Mouse (Mus musculus) inflammation-experienced regulatory T-cells, adult 6 months (primary cell): ENCODE measurements around the gene Nudt22. TPM values are rescaled to one million over a fixed set of nuclear protein-coding genes. Genes with fewer than 3 reads are reported as not detected.
A peak's percentile ranks its signal among the peaks of the same experiment; 100 is the strongest.
"Not testable (repeated sequence)": the region's sequence is repeated elsewhere in the genome, so short reads cannot be mapped to it uniquely, and the experiment has no call there.

Experiments
- ATAC-seq: one replicate; pipeline ENCODE4 v1.8.0; 2017
- polyA plus RNA-seq, 3 experiments: library from polyadenylated mRNA; unstranded; fragments of 100-300 nt; shearing (Covaris generic); gene quantifications; one replicate each; pipeline ENCODE4 v1.2.1; 2017

Nudt22 gene
- polyA plus RNA-seq, 3 experiments from 2014 or later = 23.7 to 35.3 (median 33.7) TPM

GRCm38 (mm10) chr19:6994489-6994888 is 1.4 kb downstream of the Nudt22 start:
- ATAC-seq = no peak

- no peak for ATAC-seq
Observed at GRCm38 (mm10) chr19:6994002-6994401, 1.9 kb downstream of the Nudt22 start.

- ATAC-seq = no peak
Observed at GRCm38 (mm10) chr19:6993011-6993770, 2.7 kb downstream of the Nudt22 start.

GRCm38 (mm10) chr19:6992011-6992858 is 3.7 kb downstream of the Nudt22 start, which contains the start of gene Dnajc4:
TSS of gene Dnajc4 (minus strand) at chr19:6992572.
- ATAC-seq = peak; percentile 98

- ATAC-seq = not testable (repeated sequence)
Observed at GRCm38 (mm10) chr19:6991166-6991565, 4.8 kb downstream of the Nudt22 start.

- no peak for ATAC-seq
Observed at GRCm38 (mm10) chr19:6990712-6991111, 5.2 kb downstream of the Nudt22 start.

GRCm38 (mm10) chr19:6989251-6989650 is 6.7 kb downstream of the Nudt22 start:
- no peak for ATAC-seq

- no peak for ATAC-seq
Observed at GRCm38 (mm10) chr19:6987904-6988285, 8.0 kb downstream of the Nudt22 start.

GRCm38 (mm10) chr19:6987061-6987903 is 8.6 kb downstream of the Nudt22 start, which contains the start of gene Vegfb:
TSS of gene Vegfb (minus strand) at chr19:6987651.
- peak; percentile 56 for ATAC-seq

- ATAC-seq = no peak
Observed at GRCm38 (mm10) chr19:6985951-6986708, 9.8 kb downstream of the Nudt22 start.

- ATAC-seq = no peak
Observed at GRCm38 (mm10) chr19:6985300-6985699, 10.6 kb downstream of the Nudt22 start.

GRCm38 (mm10) chr19:6983621-6984020 is 12.3 kb downstream of the Nudt22 start:
- no peak for ATAC-seq

GRCm38 (mm10) chr19:6981465-6981864 is 14.5 kb downstream of the Nudt22 start:
- no peak for ATAC-seq

- ATAC-seq = peak; percentile 64
Observed at GRCm38 (mm10) chr19:6980381-6981093, 15.4 kb downstream of the Nudt22 start, which contains the start of gene Fkbp2. TSS of gene Fkbp2 (minus strand) at chr19:6980501.

- peak; percentile 90 for ATAC-seq
Observed at GRCm38 (mm10) chr19:6979486-6980380, 16.2 kb downstream of the Nudt22 start.

- ATAC-seq = no peak
Observed at GRCm38 (mm10) chr19:6979001-6979479, 16.9 kb downstream of the Nudt22 start.

- ATAC-seq = no peak
Observed at GRCm38 (mm10) chr19:6978639-6978974, 17.3 kb downstream of the Nudt22 start.

- no peak for ATAC-seq
Observed at GRCm38 (mm10) chr19:6977759-6978638, 17.9 kb downstream of the Nudt22 start.
